Mouse (Mus musculus) layer of hippocampus, postnatal 14 days (tissue): ENCODE data around the gene Dph2. TPM values are rescaled to one million over a fixed set of nuclear protein-coding genes. Genes with fewer than 3 reads are reported as not detected.

Source experiments
- DNase-seq, 2 experiments: peaks; one replicate each; pipeline ENCODE4 v3.0.0; 2021 to 2022; ENCODE audit warnings: low spot score in 2 of 2, mixed read lengths in 1 of 2
- total RNA-seq, 2 experiments: library from RNA; stranded (reverse); gene quantifications; 2 replicates each; pipeline ENCODE4 v1.2.3; 2021

Gene Dph2
- total RNA-seq, 2 experiments from 2014 or later: 10.0 to 10.2 TPM

GRCm38 (mm10) chr4:117912685-117913273, 20.9 kb upstream of the Dph2 start:
- DNase-seq: no peak

GRCm38 (mm10) chr4:117912131-117912561, 20.3 kb upstream of the Dph2 start:
- no peak for DNase-seq

- no peak for DNase-seq
Observed at GRCm38 (mm10) chr4:117908834-117909453, 17.1 kb upstream of the Dph2 start.

- DNase-seq: no peak
Observed at GRCm38 (mm10) chr4:117906196-117906595, 14.4 kb upstream of the Dph2 start.

GRCm38 (mm10) chr4:117904761-117905160, 12.9 kb upstream of the Dph2 start:
- no peak for DNase-seq

GRCm38 (mm10) chr4:117904094-117904493, 12.3 kb upstream of the Dph2 start:
- no peak for DNase-seq

GRCm38 (mm10) chr4:117898111-117898510, 6.3 kb upstream of the Dph2 start:
- DNase-seq: no peak

GRCm38 (mm10) chr4:117896031-117896430, 4.2 kb upstream of the Dph2 start:
- no peak for DNase-seq

GRCm38 (mm10) chr4:117895339-117895738, 3.5 kb upstream of the Dph2 start:
- DNase-seq: no peak

- DNase-seq: no peak
Observed at GRCm38 (mm10) chr4:117894601-117895000, 2.8 kb upstream of the Dph2 start.

- no peak for DNase-seq
Observed at GRCm38 (mm10) chr4:117893376-117893775, 1.5 kb upstream of the Dph2 start.

GRCm38 (mm10) chr4:117890750-117891149, 1.1 kb downstream of the Dph2 start:
- no peak for DNase-seq

GRCm38 (mm10) chr4:117890031-117890430, 1.8 kb downstream of the Dph2 start:
- no peak for DNase-seq

GRCm38 (mm10) chr4:117889471-117889870, 2.4 kb downstream of the Dph2 start:
- DNase-seq: no peak

- DNase-seq: no peak
Observed at GRCm38 (mm10) chr4:117887920-117888319, 3.9 kb downstream of the Dph2 start.

GRCm38 (mm10) chr4:117887133-117887532, 4.7 kb downstream of the Dph2 start, which contains the start of gene Atp6v0b:
TSS of gene Atp6v0b (minus strand) at chr4:117887333.
- peak; percentile 88 to 95 for DNase-seq

GRCm38 (mm10) chr4:117886644-117887043, 5.2 kb downstream of the Dph2 start:
- DNase-seq: no peak

GRCm38 (mm10) chr4:117885994-117886393, 5.8 kb downstream of the Dph2 start:
- no peak for DNase-seq

GRCm38 (mm10) chr4:117885093-117885492, 6.7 kb downstream of the Dph2 start:
- no peak for DNase-seq

GRCm38 (mm10) chr4:117884146-117884545, 7.7 kb downstream of the Dph2 start:
- DNase-seq: no peak

- DNase-seq: peak; percentile 62 to 71
Observed at GRCm38 (mm10) chr4:117882701-117883691, 8.8 kb downstream of the Dph2 start, which contains the start of gene B4galt2. TSS of gene B4galt2 (minus strand) at chr4:117883487.

- DNase-seq: no peak
Observed at GRCm38 (mm10) chr4:117878703-117879102, 13.1 kb downstream of the Dph2 start.
